Mouse (Mus musculus): ENCODE measurements at regions not wholly inside any gene's neighbourhood (a gene's known extent, or its start where the extent isn't known, plus 50 kb on each side); places are given as distances from the start of the nearest gene placed in this dataset.

- TF ChIP-seq CTCF (IDR thresholded peaks at IDR 0.05; ENCODE audit: borderline replicate concordance, extremely low read depth, insufficient read depth, insufficient read length), result no peak
- TF ChIP-seq POLR2A (IDR thresholded peaks at IDR 0.05; ENCODE audit: borderline replicate concordance, extremely low read depth, insufficient read depth, insufficient read length, poor library complexity, severe bottlenecking), result no peak
Measured at GRCm38 (mm10) chrX:11894280-11894662, 265.9 kb downstream of the Bcor start.
